Mouse (Mus musculus) ES-Bruce4 (cell line): ENCODE results near the gene Dnajc11.

Experiments used
- CTCF ChIP-seq: IDR thresholded peaks from one replicate; pipeline ENCODE4 v1.8.1; 2011; ENCODE audit warnings: low read depth, low read length
- POLR2A ChIP-seq: IDR thresholded peaks from one replicate; pipeline ENCODE4 v1.8.1; 2011; ENCODE audit warnings: low read length; ENCODE audit not compliant: insufficient read depth

DNA sequence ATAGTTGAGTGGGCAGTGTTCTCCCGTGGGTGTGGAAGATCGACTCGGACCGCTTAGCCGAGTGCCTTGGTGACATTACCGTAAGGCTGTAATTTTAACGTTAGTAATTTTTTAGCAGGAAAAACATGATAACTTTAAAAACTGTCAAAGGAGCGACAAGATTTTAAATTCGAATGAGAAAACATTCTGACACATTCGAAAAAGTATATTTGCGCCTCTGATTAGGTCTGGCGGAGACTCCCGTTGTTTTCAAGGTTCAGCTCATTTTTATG, 63.4 kb downstream of the Dnajc11 start:
- TF ChIP-seq POLR2A (no peak), CTCF (no peak)
